Mouse (Mus musculus) heart, embryonic 11.5 days (tissue): Measurements from ENCODE around the gene Fam205c. TPM values are rescaled to one million over a fixed set of nuclear protein-coding genes. Genes with fewer than 3 reads are reported as not detected.

Experiments
- ATAC-seq: fragments of 200-750 bp; cut with Nextera tagmentation; replicated peaks from 2 replicates; pipeline ENCODE4 v1.8.0; 2017; ENCODE audit warnings: moderate library complexity; ENCODE audit not compliant: insufficient number of reproducible peaks, low FRiP score, low TSS enrichment
- H3K27ac ChIP-seq: fragments of 300-500 bp; sonication (generic); 2 replicates; pipeline ENCODE4 v1.5.1; 2014; ENCODE audit warnings: mild to moderate bottlenecking, low read depth, low read length
- H3K27me3 ChIP-seq: fragments of 300-500 bp; sonication (generic); 2 replicates; pipeline ENCODE4 v1.6.1; 2014; ENCODE audit warnings: mild to moderate bottlenecking, low read length, mixed read lengths; ENCODE audit not compliant: control insufficient read depth, insufficient read depth
- H3K36me3 ChIP-seq: fragments of 300-500 bp; sonication (generic); 2 replicates; pipeline ENCODE4 v1.6.1; 2014; ENCODE audit warnings: mild to moderate bottlenecking, low read length, moderate library complexity, mixed read lengths; ENCODE audit not compliant: control insufficient read depth, insufficient read depth
- H3K4me1 ChIP-seq: fragments of 300-500 bp; sonication (generic); 2 replicates; pipeline ENCODE4 v1.6.1; 2014; ENCODE audit warnings: low read length; ENCODE audit not compliant: control insufficient read depth, insufficient read depth
- H3K4me2 ChIP-seq: fragments of 300-500 bp; sonication (generic); 2 replicates; pipeline ENCODE4 v1.6.1; 2014; ENCODE audit warnings: mild to moderate bottlenecking, moderate library complexity
- H3K4me3 ChIP-seq: fragments of 300-500 bp; sonication (generic); 2 replicates; pipeline ENCODE4 v1.5.1; 2014; ENCODE audit warnings: low read depth, low read length
- H3K9ac ChIP-seq: fragments of 300-500 bp; sonication (generic); 2 replicates; pipeline ENCODE4 v1.6.1; 2014; ENCODE audit warnings: mild to moderate bottlenecking, low read depth, low read length, moderate library complexity
- H3K9me3 ChIP-seq: fragments of 300-500 bp; sonication (generic); replicated peaks from 2 replicates; pipeline ENCODE4 v1.6.1; 2016; ENCODE audit warnings: low read length; ENCODE audit not compliant: control insufficient read depth
- WGBS: fragments of 180-500 bp; shearing (Covaris S2); extraction: QIAGEN DNeasy Blood & Tissue Kit; methylation state at CpG from one replicate; pipeline ENCODE4 v1.1.7; 2014; ENCODE audit not compliant: insufficient replicate concordance; 5-methylcytosine and 5-hydroxymethylcytosine counted together
- polyA plus RNA-seq: library from polyadenylated mRNA; unstranded; fragments of >200 nt; fragmentation: Nextera tagmentation; extraction: Ambion mirVana; gene quantifications from 2 replicates; pipeline ENCODE4 v1.2.1, GENCODE M21; 2014

The Fam205c gene
- polyA plus RNA-seq, result 0.46 TPM in 1 of 2 replicates, not detected in the other

GRCm38 (mm10) chr4:42874134-42874533 is at the start of gene Fam205c:
Fam205c (minus strand) TSS chr4:42874234.
- H3K4me1 ChIP-seq, result no peaks in the 10 kb centered on the region
- H3K27ac ChIP-seq, result no peak within 1 kb of the TSS
- no peak within 1 kb of the TSS for H3K9ac ChIP-seq
- no peaks in the 10 kb centered on the region for H3K27me3 ChIP-seq
- no peak within 1 kb of the TSS for H3K4me2 ChIP-seq
- H3K36me3 ChIP-seq, result no peaks in the 10 kb centered on the region
- 74% methylated on average over 7 of the region's 7 CpGs for WGBS
- no peak within 1 kb of the TSS for H3K4me3 ChIP-seq
- no peak for ATAC-seq
- H3K9me3 ChIP-seq, result no peaks in the 10 kb centered on the region

- Histone ChIP-seq H3K4me3 (no peak overlapping the region), H3K4me2 (no peak overlapping the region), H3K27me3 (peaks cover 28% of the 10 kb centered on the region), H3K4me1 (no peaks in the 10 kb centered on the region; the same call in 1 of the 2 replicates), H3K9ac (no peak overlapping the region), H3K36me3 (no peaks in the 10 kb centered on the region), H3K9me3 (no peaks in the 10 kb centered on the region), H3K27ac (no peak overlapping the region)
- WGBS, result 77% methylated on average over 8 of the region's 8 CpGs
- no peak for ATAC-seq
Measured at GRCm38 (mm10) chr4:42922461-42922860, 48.4 kb upstream of the Fam205c start.

DNA sequence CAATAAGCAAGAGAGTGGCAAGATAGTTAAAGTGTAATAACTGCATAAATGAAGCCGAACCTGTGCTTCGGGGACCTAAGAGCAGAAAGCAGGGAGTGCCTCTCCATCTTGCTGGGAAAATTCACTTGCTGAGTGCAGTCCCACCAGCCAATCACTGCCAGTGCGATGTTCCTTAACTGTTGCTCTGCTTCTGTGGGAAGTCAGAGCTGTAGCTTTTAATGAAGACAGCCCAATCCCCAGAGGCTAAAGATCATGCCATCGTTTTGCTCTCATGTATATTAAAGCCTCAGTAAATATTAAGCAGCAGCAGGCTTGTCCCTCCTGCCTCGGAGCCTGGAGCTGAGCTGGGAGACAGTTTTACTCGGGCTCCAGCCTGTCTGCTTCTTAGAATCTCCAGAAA is 48.0 kb upstream of the Fam205c start:
- Histone ChIP-seq H3K27me3 (peaks cover 32% of the 10 kb centered on the region), H3K9me3 (no peaks in the 10 kb centered on the region)
- WGBS, result 62% methylated on average over 6 of the region's 6 CpGs

GRCm38 (mm10) chr4:42921536-42921935 is 47.5 kb upstream of the Fam205c start:
- Histone ChIP-seq H3K27ac (no peak overlapping the region), H3K36me3 (no peaks in the 10 kb centered on the region), H3K4me1 (no peaks in the 10 kb centered on the region; the same call in 1 of the 2 replicates), H3K4me3 (no peak overlapping the region), H3K9ac (no peak overlapping the region), H3K9me3 (no peaks in the 10 kb centered on the region), H3K4me2 (no peak overlapping the region), H3K27me3 (peaks cover 36% of the 10 kb centered on the region)
- ATAC-seq, result no peak
- WGBS, result 70% methylated on average over 2 of the region's 2 CpGs

More for the DNA sequence above, 48.0 kb upstream of the Fam205c start:
- Histone ChIP-seq H3K4me1 (no peaks in the 10 kb centered on the region; the same call in 1 of the 2 replicates), H3K36me3 (no peaks in the 10 kb centered on the region), H3K9ac (no peak overlapping the region), H3K4me3 (no peak overlapping the region), H3K27ac (no peak overlapping the region), H3K4me2 (no peak overlapping the region)
- no peak for ATAC-seq

DNA sequence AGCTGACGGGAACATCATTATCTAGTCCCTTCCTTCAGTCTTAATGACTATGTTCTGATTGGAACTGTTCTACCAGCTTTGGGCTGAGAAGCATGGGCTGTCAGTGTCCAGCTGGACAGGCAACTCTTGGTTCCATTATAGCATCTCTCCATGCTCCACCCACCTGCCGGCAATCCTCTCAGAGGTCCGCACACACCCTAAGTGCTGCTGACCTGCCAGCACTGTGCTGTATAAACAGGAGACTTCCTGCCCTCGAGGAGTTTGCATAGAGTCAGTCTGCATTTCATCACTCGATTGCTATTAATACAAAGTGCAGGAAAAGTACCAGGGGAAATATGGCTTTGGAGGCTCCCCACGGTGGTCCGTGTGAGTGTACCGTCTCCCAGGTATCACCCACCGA is 46.7 kb upstream of the Fam205c start:
- H3K9ac ChIP-seq, result no peak overlapping the region
- peaks cover 44% of the 10 kb centered on the region for H3K27me3 ChIP-seq
- no peak overlapping the region for H3K27ac ChIP-seq
- H3K4me3 ChIP-seq, result no peak overlapping the region
- WGBS, result 66% methylated on average over 9 of the region's 9 CpGs
- no peaks in the 10 kb centered on the region; the same call in 1 of the 2 replicates for H3K4me1 ChIP-seq
- H3K9me3 ChIP-seq, result no peaks in the 10 kb centered on the region
- no peak overlapping the region for H3K4me2 ChIP-seq
- H3K36me3 ChIP-seq, result no peaks in the 10 kb centered on the region
- no peak for ATAC-seq

DNA sequence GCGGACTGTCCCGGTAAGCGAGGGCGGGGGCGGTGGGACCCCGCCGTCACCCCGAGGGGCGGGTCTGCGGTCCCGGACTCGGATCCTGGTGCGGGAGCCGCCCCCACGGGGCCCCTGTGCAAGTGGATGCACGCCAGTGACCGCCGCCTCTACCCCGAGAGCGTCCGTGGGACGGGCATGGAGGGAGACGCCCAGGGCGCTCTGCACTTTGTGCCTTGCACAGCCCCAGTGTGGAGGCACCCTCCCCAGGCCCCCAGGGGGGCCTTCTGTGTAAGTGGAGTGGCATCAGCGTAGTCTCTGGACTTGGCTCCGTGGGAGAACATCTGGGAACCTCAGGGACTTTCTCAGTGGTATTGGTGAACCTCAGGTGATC is 43.4 kb upstream of the Fam205c start:
- no peak overlapping the region for H3K27ac ChIP-seq
- no peaks in the 10 kb centered on the region; the same call in 1 of the 2 replicates for H3K4me1 ChIP-seq
- WGBS, result 2% methylated on average over 26 of the region's 26 CpGs
- no peaks in the 10 kb centered on the region for H3K36me3 ChIP-seq
- H3K9me3 ChIP-seq, result no peaks in the 10 kb centered on the region
- ATAC-seq, result 0 out of 2 replicates have a peak, but pooled peaks have one; percentile 35
- H3K4me2 ChIP-seq, result peak overlapping the region; percentile 91
- H3K9ac ChIP-seq, result peak overlapping the region; percentile 77
- H3K4me3 ChIP-seq, result peak overlapping the region; percentile 67
- H3K27me3 ChIP-seq, result peaks cover 58% of the 10 kb centered on the region

GRCm38 (mm10) chr4:42916617-42917401 is 42.8 kb upstream of the Fam205c start, which contains the start of gene Phf24:
Phf24 (plus strand) TSS chr4:42916660.
- H3K36me3 ChIP-seq, result no peaks in the 10 kb centered on the region
- whole genome bisulfite sequencing, result under 1% methylated on average over 61 of the region's 90 CpGs
- peak within 1 kb of the TSS; percentile 77 for H3K9ac ChIP-seq
- H3K4me3 ChIP-seq, result peak within 1 kb of the TSS; percentile 67
- no peak within 1 kb of the TSS for H3K27ac ChIP-seq
- no peaks in the 10 kb centered on the region for H3K9me3 ChIP-seq
- H3K27me3 ChIP-seq, result peaks cover 55% of the 10 kb centered on the region
- peak within 1 kb of the TSS; percentile 91 for H3K4me2 ChIP-seq
- no peaks in the 10 kb centered on the region; the same call in 1 of the 2 replicates for H3K4me1 ChIP-seq
- ATAC-seq, result peak; percentile 69; the same call in 1 of the 2 replicates

- Histone ChIP-seq H3K4me2 (no peak overlapping the region), H3K9ac (no peak overlapping the region), H3K36me3 (no peaks in the 10 kb centered on the region), H3K4me1 (no peaks in the 10 kb centered on the region; the same call in 1 of the 2 replicates), H3K27ac (no peak overlapping the region), H3K27me3 (peaks cover 55% of the 10 kb centered on the region), H3K4me3 (no peak overlapping the region), H3K9me3 (no peaks in the 10 kb centered on the region)
- ATAC-seq, result no peak
- 93% methylated on average over 1 of the region's 1 CpGs for WGBS
Measured at GRCm38 (mm10) chr4:42915966-42916365, 41.9 kb upstream of the Fam205c start.
